Mouse (Mus musculus) erythroblast, adult 5-6 weeks (primary cell): Measurements from ENCODE around the gene Slc22a7. TPM values are rescaled to one million over a fixed set of nuclear protein-coding genes. Genes with fewer than 3 reads are reported as not detected.

Experiments used
- ATAC-seq: replicated peaks from 2 replicates; pipeline ENCODE4 v1.8.0; 2016; ENCODE audit warnings: moderate number of reproducible peaks, mild to moderate bottlenecking, moderate TSS enrichment, inconsistent platforms; ENCODE audit not compliant: poor library complexity, low FRiP score, severe bottlenecking
- total RNA-seq, 2 experiments: library from RNA; stranded (forward) in 1 of 2; stranded (reverse) in 1 of 2; fragments of 150-400 nt in 1 of 2; fragments of 200-764, 138-1000 nt in 1 of 2; gene quantifications; 2 replicates each; pipeline versions ENCODE4 v1.2.3 to v1.2.4; 2015 to 2017; ENCODE audit warnings: low replicate concordance in 2 of 2

Gene Slc22a7
- total RNA-seq (2015; ENCODE audit: low replicate concordance) (not detected in 2 replicates), total RNA-seq (2017; ENCODE audit: low replicate concordance) (not detected in 2 replicates)

DNA sequence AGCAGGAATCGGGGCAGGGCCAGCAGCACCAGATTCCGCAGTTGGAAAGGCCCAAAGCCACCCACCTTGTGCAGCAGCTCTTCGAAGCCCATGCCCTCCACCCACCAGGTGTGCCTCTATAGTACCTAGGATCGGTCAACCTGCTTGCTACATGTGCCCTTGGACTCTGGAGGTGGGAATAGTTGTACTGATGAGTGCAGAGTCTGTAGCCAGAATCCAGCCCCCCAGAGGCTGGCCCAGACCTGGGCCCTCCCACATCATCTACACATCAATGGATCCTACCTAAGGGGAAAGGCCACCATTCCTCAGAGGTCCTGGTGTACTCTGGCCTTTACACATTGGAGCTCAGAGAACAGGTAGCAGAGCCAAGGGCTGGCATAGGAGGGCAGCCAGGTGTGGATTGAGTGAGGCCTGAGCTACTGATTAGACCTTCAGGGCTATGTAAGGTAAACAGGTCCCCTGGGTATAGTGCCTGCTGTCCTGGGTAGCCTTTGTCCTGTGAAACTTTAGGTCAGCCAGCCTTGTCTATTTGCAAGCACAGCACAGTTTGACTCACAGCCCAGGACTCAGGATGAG lies at the start of gene Slc22a7:
TSS of gene Slc22a7 (minus strand) at position 160 of the 576 bp plus-strand sequence.
- peak; percentile 21; the same call in 1 of the 2 replicates for ATAC-seq

DNA sequence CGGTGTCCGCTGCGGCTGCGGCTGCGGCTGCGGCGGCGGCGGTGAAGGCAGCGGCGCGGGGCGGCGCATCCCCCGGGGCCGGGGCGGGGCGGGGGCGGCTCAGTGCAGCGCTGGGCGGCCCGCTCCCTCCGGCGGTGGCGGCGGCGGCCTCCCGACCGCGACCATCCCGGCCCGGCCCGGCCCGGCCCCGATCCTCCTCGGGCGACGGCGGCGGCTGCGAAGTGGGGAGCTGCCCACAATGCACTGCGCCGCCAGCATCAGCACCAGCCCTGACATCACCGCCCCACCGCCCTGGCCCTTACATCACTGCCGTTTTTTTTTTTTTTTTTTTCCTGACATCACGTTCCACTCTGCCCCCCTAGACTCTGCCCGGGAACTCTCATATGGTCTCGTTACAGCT lies 49.2 kb upstream of the Slc22a7 start, which contains the start of gene Ttbk1:
TSS of gene Ttbk1 (minus strand) at position 245 of the 400 bp plus-strand sequence.
- no peak for ATAC-seq

DNA sequence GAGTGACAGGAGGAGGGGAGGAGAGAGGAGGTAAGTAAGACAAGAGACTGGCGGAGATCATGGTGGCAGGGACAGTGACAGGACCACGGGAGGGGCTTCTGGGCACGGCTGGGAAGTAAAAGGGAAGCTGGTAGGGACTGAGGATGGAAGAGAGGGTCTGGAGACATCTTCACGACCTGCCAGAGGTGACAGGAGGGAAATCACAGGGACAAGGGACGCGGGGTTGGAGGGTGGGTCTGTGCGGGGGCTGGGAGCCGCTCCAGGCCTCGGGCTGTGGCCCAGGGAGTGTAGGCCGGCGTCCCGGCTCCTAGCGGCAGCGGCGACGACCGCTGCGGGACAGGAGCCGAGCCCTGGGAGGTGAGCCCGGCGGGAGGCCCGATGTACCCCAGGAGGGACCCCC lies 48.7 kb upstream of the Slc22a7 start:
- ATAC-seq = no peak

DNA sequence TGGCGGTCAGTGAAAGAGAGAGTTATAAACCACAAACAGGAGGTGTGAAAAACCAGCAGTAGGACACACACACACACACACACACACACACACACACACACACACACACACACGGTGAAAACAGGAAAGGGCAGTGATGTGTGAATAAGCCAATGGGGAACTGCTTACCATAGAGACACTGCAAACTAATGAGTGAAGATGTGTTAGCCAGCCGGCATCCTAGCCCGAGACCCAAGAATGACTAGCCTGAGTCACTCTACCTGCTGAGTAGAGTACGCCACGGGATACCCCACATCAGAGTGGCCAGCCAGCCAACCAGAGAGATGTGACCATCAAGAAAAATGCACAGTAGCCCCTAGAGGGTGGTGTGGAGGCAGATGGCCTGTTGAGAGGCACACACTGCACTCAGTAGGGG lies 46.2 kb upstream of the Slc22a7 start:
- ATAC-seq = no peak

DNA sequence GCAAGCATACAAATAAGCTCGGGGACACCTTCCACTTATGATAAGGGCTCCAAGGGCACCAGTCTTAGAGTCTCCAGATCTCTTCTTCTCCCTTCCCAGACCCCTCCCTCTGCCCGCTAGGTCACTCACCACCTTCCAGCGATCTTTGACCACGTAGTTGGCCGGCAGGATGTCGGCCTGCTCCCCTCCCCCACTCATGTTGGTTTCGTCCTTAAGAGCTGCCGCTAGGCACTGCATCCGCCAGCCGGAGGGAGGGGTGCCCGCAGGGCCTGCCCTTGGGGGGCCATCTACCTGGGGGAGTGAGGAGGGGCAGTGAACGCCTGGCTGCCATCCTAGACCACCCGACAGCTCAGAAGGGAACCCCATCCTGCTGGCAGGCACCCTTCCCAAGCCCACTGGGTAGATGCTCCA lies 45.8 kb upstream of the Slc22a7 start:
- no peak for ATAC-seq

DNA sequence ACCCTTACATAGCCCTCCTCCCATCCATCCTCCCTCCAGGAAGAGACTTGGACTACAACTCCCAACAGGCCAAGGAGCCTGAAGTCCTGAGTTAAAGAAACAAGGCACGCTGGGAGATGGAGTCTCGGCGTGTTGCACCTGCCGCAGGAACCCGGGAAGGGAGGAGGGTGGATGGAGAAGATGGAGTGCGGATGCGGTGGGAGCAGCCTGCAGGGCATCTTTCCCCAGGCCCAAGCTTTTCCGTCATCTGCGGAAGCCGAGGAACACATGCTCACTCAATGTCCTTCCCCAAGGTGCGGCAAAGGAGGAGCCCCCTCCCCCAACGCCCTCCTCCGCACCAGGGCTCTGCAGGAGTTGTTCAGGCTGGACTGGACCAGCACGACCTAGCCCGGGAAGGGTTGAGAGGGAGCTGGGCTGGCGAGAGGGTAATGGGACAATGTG lies 45.3 kb upstream of the Slc22a7 start:
- no peak for ATAC-seq

DNA sequence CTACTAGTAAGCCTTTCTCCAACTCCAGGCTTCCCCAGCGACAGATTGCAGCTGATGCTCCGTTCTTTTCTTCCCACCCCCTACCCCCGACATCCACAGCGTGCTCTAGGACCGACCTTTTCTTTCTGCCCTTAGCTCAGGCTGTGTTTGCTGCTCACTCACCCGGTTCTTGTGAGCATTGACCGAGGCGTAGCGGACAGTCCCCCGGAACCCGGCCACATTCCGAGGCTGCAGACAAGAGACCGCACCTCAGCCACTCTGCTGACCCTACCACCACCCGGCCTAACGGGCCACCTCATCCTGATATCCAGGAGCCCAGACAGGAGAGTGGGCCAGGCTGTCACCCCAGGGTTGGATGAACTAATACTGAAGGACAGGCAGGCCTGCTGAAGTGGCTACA lies 39.0 kb upstream of the Slc22a7 start:
- ATAC-seq = no peak

DNA sequence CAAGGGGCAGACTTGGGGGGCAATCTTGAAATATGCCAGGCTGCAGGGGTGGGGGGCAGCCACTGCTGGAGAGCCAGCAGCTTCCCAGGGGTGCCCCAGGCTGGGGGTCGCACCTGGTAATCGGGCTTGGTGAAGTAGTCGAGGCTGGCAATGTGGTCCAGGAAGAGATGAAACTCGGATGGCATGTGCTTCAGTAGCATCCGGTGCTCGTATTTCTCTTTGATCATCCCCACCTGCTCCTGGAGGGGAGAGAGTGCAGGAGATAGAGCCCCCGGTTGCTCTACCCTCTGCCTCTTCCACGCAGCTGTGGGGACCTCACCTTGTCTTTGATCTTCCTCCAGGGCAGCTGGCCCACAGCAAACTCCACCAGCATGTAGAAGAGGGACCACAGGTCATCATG lies 38.3 kb upstream of the Slc22a7 start:
- no peak for ATAC-seq

DNA sequence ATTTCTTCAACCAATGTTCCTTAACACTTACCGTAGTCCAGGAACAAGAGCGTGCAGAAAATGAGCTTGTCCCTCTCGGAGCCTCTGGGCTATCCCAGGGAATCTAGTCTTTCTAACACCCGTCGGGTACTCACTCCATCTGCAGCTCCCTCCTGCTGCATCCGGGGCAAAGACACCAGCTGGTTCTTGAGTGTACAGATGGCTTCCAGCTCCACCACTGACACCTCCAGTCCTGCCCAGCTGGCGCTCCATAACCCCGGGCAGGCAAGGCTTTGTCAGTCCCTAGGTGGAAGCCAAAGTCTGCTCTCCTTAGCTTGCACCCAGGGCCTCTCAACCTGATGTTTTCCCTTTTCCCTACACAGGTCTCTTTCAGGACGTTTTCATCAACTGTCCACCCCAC lies 29.6 kb upstream of the Slc22a7 start:
- ATAC-seq = no peak

DNA sequence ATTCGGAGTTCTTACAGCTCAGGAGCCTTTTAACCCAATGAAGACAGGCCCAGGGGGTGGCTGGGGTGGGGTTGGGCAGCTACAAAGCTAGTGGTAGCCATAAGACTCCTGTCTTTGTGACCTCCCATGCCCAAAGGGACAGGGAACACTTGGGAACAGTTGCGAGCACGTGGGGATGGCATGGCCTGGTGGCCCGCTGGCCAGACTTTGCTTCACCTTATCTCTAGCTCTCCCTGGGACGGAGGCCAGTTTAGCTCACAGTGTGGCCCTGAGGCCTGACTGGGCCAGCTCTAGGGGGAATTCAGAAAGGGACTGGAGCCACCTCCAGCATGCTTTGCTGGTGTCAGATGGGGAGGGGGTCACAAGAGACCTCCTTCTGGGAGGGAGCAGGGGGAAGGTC lies 24.0 kb upstream of the Slc22a7 start:
- no peak for ATAC-seq

DNA sequence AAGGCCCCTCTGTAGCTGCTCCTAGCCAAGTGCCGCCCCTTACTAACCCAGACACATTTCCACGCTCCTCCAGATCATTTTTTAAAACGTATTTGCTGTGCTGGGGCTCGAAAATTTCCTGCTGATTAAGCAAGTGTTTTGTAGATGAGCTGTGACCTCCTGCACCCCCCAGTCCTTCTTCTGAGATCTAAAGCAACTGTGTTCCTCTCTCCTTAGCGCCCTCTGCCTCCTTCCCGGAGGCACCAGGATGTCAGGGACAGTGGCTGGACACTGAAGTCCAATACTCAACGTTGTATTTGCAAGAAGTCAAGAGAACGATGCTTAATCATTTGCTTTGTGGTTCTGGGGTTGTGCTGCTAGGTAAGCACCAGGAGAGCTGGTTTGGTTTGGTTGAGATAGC lies 23.1 kb upstream of the Slc22a7 start:
- no peak for ATAC-seq

DNA sequence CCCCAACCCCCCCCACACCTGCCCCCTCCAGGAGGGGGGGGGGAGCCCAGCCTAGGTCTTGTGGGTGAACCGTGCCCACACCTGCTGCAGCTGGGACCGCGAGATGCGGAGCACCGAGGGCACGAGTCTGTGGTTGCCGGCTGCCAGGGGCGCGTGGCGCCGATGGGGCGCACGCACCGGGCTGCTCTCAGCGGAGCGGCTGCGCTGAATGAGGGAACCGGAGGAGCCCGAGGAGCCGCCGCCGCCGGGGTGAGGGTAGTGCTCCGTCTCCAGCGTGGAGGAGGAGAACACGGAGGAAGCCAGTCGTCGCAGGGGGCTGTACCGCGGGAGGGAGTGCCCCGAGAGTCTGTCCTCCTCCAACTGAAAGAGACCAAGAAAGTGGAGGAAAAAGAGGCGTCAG lies 22.4 kb upstream of the Slc22a7 start:
- no peak for ATAC-seq

DNA sequence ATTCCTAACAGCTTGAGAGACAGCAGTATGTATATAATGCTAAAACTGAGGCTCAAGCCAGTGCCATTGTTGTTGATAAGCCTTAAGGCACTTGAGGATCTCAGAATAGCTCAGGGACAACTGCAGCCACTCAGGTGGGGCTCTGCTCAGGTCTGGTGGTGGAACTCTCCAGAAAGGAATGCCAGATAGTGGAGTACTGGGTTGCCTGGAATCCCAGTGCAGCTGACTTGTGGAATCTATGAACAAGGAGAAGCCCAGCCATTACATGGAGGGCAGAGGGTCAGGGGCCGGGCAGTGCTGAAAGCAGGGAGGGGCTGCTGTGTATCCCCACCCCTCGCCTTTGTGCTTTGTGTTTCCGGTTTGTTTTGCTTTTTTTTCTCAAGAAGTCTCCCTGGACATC lies 20.2 kb upstream of the Slc22a7 start:
- no peak for ATAC-seq

DNA sequence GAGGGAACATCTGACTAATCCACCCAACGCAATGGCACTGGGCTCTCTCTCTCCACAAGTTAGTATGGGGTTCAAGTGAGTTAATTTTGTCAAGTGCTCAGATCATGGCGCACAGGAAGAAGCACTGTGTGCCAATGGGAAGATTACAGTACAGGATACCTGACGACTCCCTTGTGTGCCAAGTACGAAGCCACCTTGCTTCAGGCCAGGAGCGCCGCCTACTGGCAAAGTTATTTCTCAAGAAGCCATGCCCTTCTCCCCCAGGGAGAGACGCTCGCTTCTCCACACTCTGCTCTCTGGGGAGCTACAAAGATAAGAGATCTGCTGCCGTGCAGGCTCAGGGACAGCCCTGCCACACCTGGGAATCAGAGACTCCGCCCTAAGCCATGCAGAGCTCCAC lies 19.5 kb upstream of the Slc22a7 start:
- no peak for ATAC-seq

DNA sequence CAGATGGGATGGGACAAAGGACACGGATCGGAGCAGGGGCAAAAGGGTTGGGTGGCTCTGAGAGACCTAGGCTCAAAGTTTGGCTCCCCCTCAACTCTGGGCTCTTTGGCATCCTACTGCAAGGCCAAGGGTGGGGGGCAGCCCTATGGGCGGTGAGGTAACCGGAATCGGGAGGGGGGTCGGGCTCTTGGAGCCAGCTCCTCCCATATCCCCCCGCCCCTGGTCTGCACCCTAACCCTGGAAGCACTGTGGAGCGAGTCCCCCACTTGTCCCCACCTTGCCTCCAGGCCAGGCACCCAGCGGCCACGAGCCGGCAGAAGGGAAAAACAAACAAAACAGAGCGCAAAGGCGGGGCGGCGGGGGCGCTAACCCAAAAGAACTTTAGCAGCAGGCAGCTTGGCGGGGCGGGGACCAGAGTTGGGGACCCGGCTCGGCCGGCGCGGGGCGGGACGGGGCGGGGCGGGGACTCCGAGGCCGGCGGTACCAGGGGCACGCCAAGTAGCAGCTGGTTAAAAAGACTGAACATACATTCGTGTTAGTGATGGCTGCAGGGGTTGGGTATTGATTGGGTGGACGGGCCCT lies 16.9 kb upstream of the Slc22a7 start:
- no peak for ATAC-seq

DNA sequence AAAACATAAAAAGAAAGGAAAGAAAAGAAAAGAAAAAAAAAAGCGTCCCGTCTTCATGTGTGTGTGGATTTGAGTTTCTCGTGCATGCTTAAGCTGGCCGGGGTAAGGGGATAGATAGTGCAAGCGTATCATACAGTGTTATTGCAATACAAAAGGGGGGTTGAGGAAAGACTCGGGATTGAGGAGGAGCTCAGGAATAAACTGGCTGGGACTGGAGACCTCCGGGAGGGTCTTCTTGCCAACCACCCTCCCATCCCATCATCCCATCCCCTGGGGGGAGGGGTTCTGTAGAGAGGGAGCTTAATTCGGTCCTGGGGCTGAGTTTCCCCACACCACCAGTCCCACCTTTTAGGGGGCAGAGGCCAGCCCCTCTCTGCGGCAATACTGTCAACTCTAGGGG lies 16.3 kb upstream of the Slc22a7 start:
- ATAC-seq = no peak

DNA sequence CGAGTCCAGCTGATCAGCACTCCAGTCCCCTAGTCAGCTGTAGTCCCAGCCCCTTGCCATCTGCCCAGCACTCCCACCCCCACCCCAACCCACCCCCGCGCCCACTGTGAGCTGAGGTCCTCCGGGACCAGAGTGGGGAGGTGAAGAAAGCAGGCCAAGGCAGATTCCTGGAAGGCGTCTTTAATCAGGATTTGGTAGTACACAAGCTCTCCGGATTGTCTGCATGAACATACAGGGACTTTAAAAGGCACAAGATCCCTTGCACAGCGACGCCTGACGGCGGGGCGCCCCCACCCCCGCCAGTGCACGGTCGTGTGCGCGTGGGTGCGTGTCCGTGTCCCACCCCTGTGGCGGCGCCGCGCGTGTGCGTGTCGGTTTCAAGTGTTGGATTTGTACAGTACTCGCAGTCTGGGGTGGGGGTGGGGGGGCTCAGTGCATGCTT lies 15.7 kb upstream of the Slc22a7 start:
- no peak for ATAC-seq

DNA sequence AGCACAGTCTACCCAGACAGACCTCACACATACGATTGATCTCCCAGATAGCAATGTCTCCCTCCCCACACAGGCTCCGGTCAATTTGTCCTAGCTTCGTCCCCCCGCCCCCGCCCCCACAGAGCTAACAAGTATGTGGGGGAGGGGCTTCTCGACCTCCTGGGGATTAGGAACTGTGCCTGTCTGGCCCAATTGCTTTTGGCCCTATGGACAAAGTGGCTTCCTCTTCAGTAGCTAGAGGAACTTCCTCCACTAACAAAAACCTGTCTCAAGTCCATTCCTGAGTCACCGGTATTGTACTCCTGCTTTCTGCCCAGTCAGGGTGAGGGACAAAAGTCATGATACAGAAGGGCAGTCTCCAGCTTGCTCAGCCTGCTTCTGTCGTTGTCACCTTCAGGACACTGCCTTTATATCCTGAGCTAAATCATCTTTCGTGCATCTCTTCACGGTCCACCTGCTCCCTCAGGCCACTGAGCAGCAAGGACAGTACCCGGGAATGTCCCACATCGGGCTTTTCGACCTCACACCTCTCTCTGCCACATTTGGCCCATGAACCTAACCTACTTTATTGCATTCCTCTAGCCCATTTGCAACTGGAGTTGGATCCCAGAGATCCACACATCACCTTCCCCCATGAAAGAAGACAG lies 15.2 kb upstream of the Slc22a7 start:
- no peak for ATAC-seq

DNA sequence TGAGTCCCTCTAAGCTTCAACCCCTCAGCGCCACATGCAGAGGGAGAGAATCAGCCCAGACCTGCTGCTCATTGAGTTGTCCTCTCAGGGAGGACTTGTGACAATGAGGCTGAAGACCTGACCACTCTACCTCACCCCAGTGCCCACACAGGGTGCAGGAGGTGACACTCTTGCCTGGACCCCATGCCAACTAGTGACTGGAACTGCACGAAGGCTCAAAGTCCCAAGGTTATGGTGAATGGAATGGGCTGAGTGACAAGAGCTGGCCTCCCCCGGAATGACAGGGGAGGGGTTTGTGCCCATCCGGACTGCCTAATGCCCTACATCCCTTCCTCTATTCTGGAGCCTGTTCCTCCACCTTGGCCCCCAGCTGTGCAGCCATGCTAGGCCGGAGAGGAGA lies 14.4 kb upstream of the Slc22a7 start:
- ATAC-seq = no peak

DNA sequence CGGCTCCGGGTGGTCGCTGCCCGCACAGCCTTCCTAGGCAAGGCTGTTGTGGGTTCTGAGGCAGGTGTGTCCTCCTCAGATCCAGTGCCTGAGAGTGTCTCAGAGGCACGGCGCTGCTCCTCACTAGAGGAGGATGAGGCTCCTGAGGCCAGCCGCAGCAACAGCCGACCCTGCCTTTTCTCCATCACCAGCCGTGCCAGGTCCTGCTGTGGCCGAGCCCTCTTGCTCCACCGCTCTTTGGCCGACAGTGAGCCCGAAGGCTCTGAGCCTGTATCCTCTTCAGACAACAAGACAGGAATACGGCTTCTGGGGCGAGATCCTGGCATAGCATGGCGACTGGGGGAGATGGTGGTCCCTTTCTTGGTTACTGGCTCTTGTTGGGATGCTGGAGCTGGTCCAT lies 8.0 kb upstream of the Slc22a7 start:
- ATAC-seq = no peak

DNA sequence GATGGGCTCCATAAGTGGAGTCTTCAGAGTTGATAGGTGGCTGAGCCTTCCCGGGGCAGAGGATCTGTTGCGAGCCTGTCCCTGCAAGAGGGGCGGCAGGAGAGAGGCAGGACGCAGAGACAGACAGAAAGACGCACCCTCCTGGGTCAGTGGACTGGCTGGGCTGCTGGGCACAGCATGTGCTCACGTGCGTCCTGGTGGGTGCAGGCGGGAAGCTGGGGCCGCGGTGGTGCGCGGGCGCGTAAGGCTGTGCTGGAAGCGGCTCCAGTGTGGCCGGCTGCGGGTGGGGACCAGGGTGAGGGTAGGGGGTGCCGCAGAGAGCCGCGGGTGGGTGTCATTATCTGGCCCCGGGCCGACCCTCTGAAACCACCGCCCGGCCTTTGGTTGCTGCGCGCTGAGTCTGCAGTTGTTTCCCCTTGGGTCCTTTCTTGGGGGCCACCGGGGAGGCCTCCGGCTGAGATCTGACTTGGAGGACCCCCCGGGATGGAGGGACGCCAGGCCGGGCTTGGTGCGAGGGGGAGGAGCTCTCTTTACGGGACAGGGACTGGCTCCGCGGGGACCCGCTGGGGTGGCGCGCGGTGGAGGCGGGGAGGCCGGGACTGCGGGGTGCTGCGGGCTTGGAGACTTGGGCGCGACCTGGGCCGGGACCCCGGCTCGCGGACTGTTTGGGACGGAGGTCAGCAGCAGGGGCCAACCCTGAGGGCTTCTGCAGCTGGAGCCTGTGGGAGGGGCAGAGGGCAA lies 6.8 kb upstream of the Slc22a7 start:
- ATAC-seq = no peak
